Mouse (Mus musculus): ENCODE results near the gene Rpl3. TPM values are rescaled to one million over a fixed set of nuclear protein-coding genes. Genes with fewer than 3 reads are reported as not detected.

Gene Rpl3
- total RNA-seq, 1 experiment = 1,661 TPM

DNA sequence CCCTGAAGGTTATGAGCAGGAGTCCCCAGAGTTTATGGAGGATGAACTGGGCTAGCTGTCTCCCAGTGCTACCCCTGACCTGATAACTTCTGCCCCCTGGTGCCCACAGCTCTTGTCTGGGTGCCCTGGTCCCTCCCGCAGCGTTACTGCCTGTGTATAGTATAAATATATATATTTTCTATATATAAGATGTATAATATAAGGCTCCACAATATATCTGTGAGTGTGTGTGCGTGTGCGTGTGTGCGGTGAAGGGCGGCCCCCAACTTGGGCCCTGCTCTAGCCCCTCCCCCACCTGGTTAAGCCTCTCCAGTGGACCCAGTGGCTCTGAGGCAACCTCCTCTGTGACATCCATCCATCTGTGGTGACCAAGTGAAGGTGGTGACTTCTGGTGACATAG, 27.4 kb upstream of the Rpl3 start:
- no peak overlapping the region for H3K4me3 ChIP-seq (ENCODE audit: insufficient read depth in 1 of 2, low read depth in 1 of 2, low read length in 2 of 2, poor library complexity in 1 of 2, severe bottlenecking in 1 of 2)
- DNase-seq (ENCODE audit: low read depth, low spot score) = no peak
- in situ Hi-C loops (cut with MboI; ENCODE audit: low sequenced_read_pairs in 2 of 2, unreplicated experiment in 2 of 2) = loop anchor here in 1 of 2 experiments (10.0 kb wide), 1 partner anchor 106 kb away; no protein-coding TSS in a partner anchor
- H3K4me1 ChIP-seq (ENCODE audit: control insufficient read depth in 2 of 2, insufficient read depth in 2 of 2, low read length in 2 of 2, poor library complexity in 1 of 2) = peaks cover 3 to 23% of the 10 kb centered on the region in 2 experiments; a peak in 3 of 4 replicates
- peaks cover 2% of the 10 kb centered on the region; the same call in 1 of the 2 replicates for H3K36me3 ChIP-seq (ENCODE audit: control insufficient read depth, insufficient read depth, low read length, poor library complexity, severe bottlenecking)
- no peak for TF ChIP-seq ZC3H11A (IDR thresholded peaks at IDR 0.05; ENCODE audit: borderline replicate concordance, low read depth, low read length)
- no peak for TF ChIP-seq HCFC1 (IDR thresholded peaks at IDR 0.05; ENCODE audit: borderline replicate concordance, insufficient read depth, low read length)
- H3K9me3 ChIP-seq (ENCODE audit: control insufficient read depth, insufficient read depth, low read depth, low read length) = no peaks in the 10 kb centered on the region
- H3K9ac ChIP-seq (ENCODE audit: insufficient read depth, low read depth, low read length, poor library complexity, severe bottlenecking) = no peak overlapping the region
- H3K27ac ChIP-seq (ENCODE audit: insufficient read depth, low read depth, low read length, poor library complexity, severe bottlenecking) = no peak overlapping the region

DNA sequence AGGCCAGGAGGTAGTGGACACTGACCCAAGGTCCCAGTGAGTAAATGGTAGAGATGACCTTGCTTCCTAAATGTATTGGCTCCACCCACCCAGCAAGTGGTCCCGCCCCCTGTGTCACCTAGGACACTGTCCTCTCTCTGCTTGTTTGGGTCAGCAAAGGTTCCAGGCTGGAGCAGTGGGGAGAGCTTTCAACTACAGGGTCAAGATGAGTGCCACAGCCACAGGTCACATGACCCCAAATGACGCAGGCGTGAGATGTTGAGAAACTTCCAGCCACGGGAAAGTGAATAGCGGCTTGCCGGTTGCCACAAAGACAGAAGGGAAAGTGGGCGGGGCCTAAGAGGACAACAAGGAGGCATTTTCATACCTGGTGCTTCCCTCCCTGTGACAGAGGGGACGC, 25.5 kb upstream of the Rpl3 start:
- no peaks in the 10 kb centered on the region for H3K9me3 ChIP-seq (ENCODE audit: control insufficient read depth, insufficient read depth, low read depth, low read length)
- peaks cover 11% of the 10 kb centered on the region; the same call in 1 of the 2 replicates for H3K36me3 ChIP-seq (ENCODE audit: control insufficient read depth, insufficient read depth, low read length, poor library complexity, severe bottlenecking)
- DNase-seq (ENCODE audit: low read depth, low spot score) = no peak
- peaks cover 3 to 23% of the 10 kb centered on the region in 2 experiments; a peak in 3 of 4 replicates for H3K4me1 ChIP-seq (ENCODE audit: control insufficient read depth in 2 of 2, insufficient read depth in 2 of 2, low read length in 2 of 2, poor library complexity in 1 of 2)
- TF ChIP-seq HCFC1 (IDR thresholded peaks at IDR 0.05; ENCODE audit: borderline replicate concordance, insufficient read depth, low read length) = no peak
- TF ChIP-seq MAFK (IDR thresholded peaks at IDR 0.05; ENCODE audit: insufficient read depth, low read depth, low read length) = no peak
- TF ChIP-seq ZC3H11A (IDR thresholded peaks at IDR 0.05; ENCODE audit: borderline replicate concordance, low read depth, low read length) = no peak
- no peak for TF ChIP-seq ZNF384 (IDR thresholded peaks at IDR 0.05; ENCODE audit: low read depth, low read length)
- no peak for TF ChIP-seq CHD2 (IDR thresholded peaks at IDR 0.05; ENCODE audit: low read depth, low read length)
- in situ Hi-C loops (cut with MboI; ENCODE audit: low sequenced_read_pairs in 2 of 2, unreplicated experiment in 2 of 2) = loop anchor here in 1 of 2 experiments (10.0 kb wide), 1 partner anchor 108 kb away; no protein-coding TSS in a partner anchor
- peak overlapping the region in 1 of 2 experiments; percentile 25; a peak in 1 of 4 replicates for H3K4me3 ChIP-seq (ENCODE audit: insufficient read depth in 1 of 2, low read depth in 1 of 2, low read length in 2 of 2, poor library complexity in 1 of 2, severe bottlenecking in 1 of 2)
- H3K9ac ChIP-seq (ENCODE audit: insufficient read depth, low read depth, low read length, poor library complexity, severe bottlenecking) = no peak overlapping the region
- H3K27ac ChIP-seq (ENCODE audit: insufficient read depth, low read depth, low read length, poor library complexity, severe bottlenecking) = no peak overlapping the region

GRCm38 (mm10) chr15:80115866-80116794, 24.5 kb upstream of the Rpl3 start:
- H3K36me3 ChIP-seq (ENCODE audit: control insufficient read depth, insufficient read depth, low read length, poor library complexity, severe bottlenecking) = peaks cover 16% of the 10 kb centered on the region
- H3K9me3 ChIP-seq (ENCODE audit: control insufficient read depth, insufficient read depth, low read depth, low read length) = no peaks in the 10 kb centered on the region
- peak overlapping the region; percentile 56 to 62 for H3K4me3 ChIP-seq (ENCODE audit: insufficient read depth in 1 of 2, low read depth in 1 of 2, low read length in 2 of 2, poor library complexity in 1 of 2, severe bottlenecking in 1 of 2)
- peak overlapping the region; percentile 74 for H3K27ac ChIP-seq (ENCODE audit: insufficient read depth, low read depth, low read length, poor library complexity, severe bottlenecking)
- in situ Hi-C loops (cut with MboI; ENCODE audit: low sequenced_read_pairs in 2 of 2, unreplicated experiment in 2 of 2) = loop anchor here in 1 of 2 experiments (10.0 kb wide), 1 partner anchor 109 kb away; no protein-coding TSS in a partner anchor
- peaks cover 3 to 23% of the 10 kb centered on the region in 2 experiments; a peak in 3 of 4 replicates for H3K4me1 ChIP-seq (ENCODE audit: control insufficient read depth in 2 of 2, insufficient read depth in 2 of 2, low read length in 2 of 2, poor library complexity in 1 of 2)
- no peak for TF ChIP-seq HCFC1 (IDR thresholded peaks at IDR 0.05; ENCODE audit: borderline replicate concordance, insufficient read depth, low read length)
- no peak for TF ChIP-seq MAFK (IDR thresholded peaks at IDR 0.05; ENCODE audit: insufficient read depth, low read depth, low read length)
- no peak for TF ChIP-seq CHD2 (IDR thresholded peaks at IDR 0.05; ENCODE audit: low read depth, low read length)
- no peak for TF ChIP-seq ZNF384 (IDR thresholded peaks at IDR 0.05; ENCODE audit: low read depth, low read length)
- no peak for TF ChIP-seq ZC3H11A (IDR thresholded peaks at IDR 0.05; ENCODE audit: borderline replicate concordance, low read depth, low read length)
- DNase-seq (ENCODE audit: low read depth, low spot score) = no peak
- H3K9ac ChIP-seq (ENCODE audit: insufficient read depth, low read depth, low read length, poor library complexity, severe bottlenecking) = peak overlapping the region; percentile 67

DNA sequence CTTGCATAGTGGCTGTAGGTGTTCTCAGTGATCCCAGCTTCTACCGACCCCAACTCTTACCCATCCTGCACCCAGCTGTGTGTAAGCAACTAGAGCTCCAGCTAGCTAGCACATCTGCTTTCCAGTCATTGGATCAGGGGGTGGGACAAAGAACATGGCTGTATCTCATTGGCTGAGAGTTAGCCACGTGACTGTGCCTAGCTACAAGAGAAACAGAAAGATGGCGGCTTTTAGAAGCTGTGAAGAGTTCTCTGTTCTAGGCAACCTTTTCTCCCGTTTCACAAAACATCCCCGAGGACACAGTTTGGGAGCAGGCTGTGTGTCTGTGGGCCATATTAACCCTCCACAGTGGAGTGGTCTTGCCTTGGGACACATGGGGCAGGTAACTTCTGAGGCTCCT, 23.6 kb upstream of the Rpl3 start:
- DNase-seq (ENCODE audit: low read depth, low spot score) = peak; percentile 88
- in situ Hi-C loops (cut with MboI; ENCODE audit: low sequenced_read_pairs in 2 of 2, unreplicated experiment in 2 of 2) = loop anchor here in 1 of 2 experiments (10.0 kb wide), 1 partner anchor 110 kb away; no protein-coding TSS in a partner anchor
- TF ChIP-seq HCFC1 (IDR thresholded peaks at IDR 0.05; ENCODE audit: borderline replicate concordance, insufficient read depth, low read length) (no peak), MAFK (IDR thresholded peaks at IDR 0.05; ENCODE audit: insufficient read depth, low read depth, low read length) (no peak), CHD2 (IDR thresholded peaks at IDR 0.05; ENCODE audit: low read depth, low read length) (no peak), ZC3H11A (IDR thresholded peaks at IDR 0.05; ENCODE audit: borderline replicate concordance, low read depth, low read length) (no peak), ZNF384 (IDR thresholded peaks at IDR 0.05; ENCODE audit: low read depth, low read length) (no peak)

More for the DNA sequence above, 23.6 kb upstream of the Rpl3 start:
- peak overlapping the region; percentile 74; the same call in 1 of the 2 replicates for H3K27ac ChIP-seq (ENCODE audit: insufficient read depth, low read depth, low read length, poor library complexity, severe bottlenecking)
- H3K9me3 ChIP-seq (ENCODE audit: control insufficient read depth, insufficient read depth, low read depth, low read length) = no peaks in the 10 kb centered on the region
- H3K4me1 ChIP-seq (ENCODE audit: control insufficient read depth in 2 of 2, insufficient read depth in 2 of 2, low read length in 2 of 2, poor library complexity in 1 of 2) = peaks cover 3 to 23% of the 10 kb centered on the region in 2 experiments; a peak in 3 of 4 replicates
- H3K9ac ChIP-seq (ENCODE audit: insufficient read depth, low read depth, low read length, poor library complexity, severe bottlenecking) = peak overlapping the region; percentile 67
- peaks cover 18% of the 10 kb centered on the region for H3K36me3 ChIP-seq (ENCODE audit: control insufficient read depth, insufficient read depth, low read length, poor library complexity, severe bottlenecking)
- H3K4me3 ChIP-seq (ENCODE audit: insufficient read depth in 1 of 2, low read depth in 1 of 2, low read length in 2 of 2, poor library complexity in 1 of 2, severe bottlenecking in 1 of 2) = peak overlapping the region; percentile 56 to 62
